Mouse (Mus musculus) adrenal gland (tissue): ENCODE results near the gene Cyp2d22.
"Not testable (repeated sequence)": the region's sequence is repeated elsewhere in the genome, so short reads cannot be mapped to it uniquely, and the experiment has no call there.

Experiments
- intact Hi-C: fragments of 180-260 bp; cut with DNase I; formaldehyde crosslinking; loops from one replicate; pipeline ENCODE4 v1.15.1; 2025

Cyp2d22 gene

GRCm38 (mm10) chr15:82377701-82378100, 2.4 kb downstream of the Cyp2d22 start:
- intact Hi-C loops: no loop called here

GRCm38 (mm10) chr15:82376393-82377138, 3.5 kb downstream of the Cyp2d22 start:
- intact Hi-C loops: no loop called here

GRCm38 (mm10) chr15:82375855-82376254, 4.2 kb downstream of the Cyp2d22 start:
- intact Hi-C loops: no loop called here

- intact Hi-C loops: no loop called here
Measured at GRCm38 (mm10) chr15:82374437-82374836, 5.6 kb downstream of the Cyp2d22 start.

GRCm38 (mm10) chr15:82372991-82373390, 7.1 kb downstream of the Cyp2d22 start:
- intact Hi-C loops: no loop called here

GRCm38 (mm10) chr15:82372446-82372845, 7.6 kb downstream of the Cyp2d22 start:
- intact Hi-C loops: no loop called here

- intact Hi-C loops: no loop called here
Measured at GRCm38 (mm10) chr15:82368851-82369250, 11.2 kb downstream of the Cyp2d22 start.

- intact Hi-C loops: no loop called here
Measured at GRCm38 (mm10) chr15:82368146-82368545, 11.9 kb downstream of the Cyp2d22 start.

GRCm38 (mm10) chr15:82364561-82364960, 15.5 kb downstream of the Cyp2d22 start:
- intact Hi-C loops: not testable (repeated sequence)

- intact Hi-C loops: not testable (repeated sequence)
Measured at GRCm38 (mm10) chr15:82363801-82364200, 16.3 kb downstream of the Cyp2d22 start.

- intact Hi-C loops: no loop called here
Measured at GRCm38 (mm10) chr15:82362234-82362633, 17.8 kb downstream of the Cyp2d22 start.

GRCm38 (mm10) chr15:82361459-82362018, 18.5 kb downstream of the Cyp2d22 start:
- intact Hi-C loops: no loop called here

GRCm38 (mm10) chr15:82358431-82359260, 21.4 kb downstream of the Cyp2d22 start:
- intact Hi-C loops: loop anchor here (5.0 kb wide), 1 partner anchor 59 kb away; no protein-coding TSS in a partner anchor

GRCm38 (mm10) chr15:82354126-82354945, 25.7 kb downstream of the Cyp2d22 start, which contains the start of gene Ndufa6:
TSS of gene Ndufa6 (minus strand) at chr15:82354322.
- intact Hi-C loops: no loop called here

GRCm38 (mm10) chr15:82353745-82354113, 26.3 kb downstream of the Cyp2d22 start:
- intact Hi-C loops: no loop called here

- intact Hi-C loops: no loop called here
Measured at GRCm38 (mm10) chr15:82353078-82353744, 26.8 kb downstream of the Cyp2d22 start.

- intact Hi-C loops: no loop called here
Measured at GRCm38 (mm10) chr15:82351480-82351879, 28.6 kb downstream of the Cyp2d22 start.

GRCm38 (mm10) chr15:82350349-82350748, 29.7 kb downstream of the Cyp2d22 start:
- intact Hi-C loops: no loop called here

GRCm38 (mm10) chr15:82348999-82349341, 31.1 kb downstream of the Cyp2d22 start:
- intact Hi-C loops: no loop called here

GRCm38 (mm10) chr15:82348258-82348998, 31.6 kb downstream of the Cyp2d22 start:
- intact Hi-C loops: no loop called here
